Mouse (Mus musculus): Measurements from ENCODE around the gene Ranbp10.
A peak's percentile ranks its signal among the peaks of the same experiment; 100 is the strongest.

Gene Ranbp10

DNA sequence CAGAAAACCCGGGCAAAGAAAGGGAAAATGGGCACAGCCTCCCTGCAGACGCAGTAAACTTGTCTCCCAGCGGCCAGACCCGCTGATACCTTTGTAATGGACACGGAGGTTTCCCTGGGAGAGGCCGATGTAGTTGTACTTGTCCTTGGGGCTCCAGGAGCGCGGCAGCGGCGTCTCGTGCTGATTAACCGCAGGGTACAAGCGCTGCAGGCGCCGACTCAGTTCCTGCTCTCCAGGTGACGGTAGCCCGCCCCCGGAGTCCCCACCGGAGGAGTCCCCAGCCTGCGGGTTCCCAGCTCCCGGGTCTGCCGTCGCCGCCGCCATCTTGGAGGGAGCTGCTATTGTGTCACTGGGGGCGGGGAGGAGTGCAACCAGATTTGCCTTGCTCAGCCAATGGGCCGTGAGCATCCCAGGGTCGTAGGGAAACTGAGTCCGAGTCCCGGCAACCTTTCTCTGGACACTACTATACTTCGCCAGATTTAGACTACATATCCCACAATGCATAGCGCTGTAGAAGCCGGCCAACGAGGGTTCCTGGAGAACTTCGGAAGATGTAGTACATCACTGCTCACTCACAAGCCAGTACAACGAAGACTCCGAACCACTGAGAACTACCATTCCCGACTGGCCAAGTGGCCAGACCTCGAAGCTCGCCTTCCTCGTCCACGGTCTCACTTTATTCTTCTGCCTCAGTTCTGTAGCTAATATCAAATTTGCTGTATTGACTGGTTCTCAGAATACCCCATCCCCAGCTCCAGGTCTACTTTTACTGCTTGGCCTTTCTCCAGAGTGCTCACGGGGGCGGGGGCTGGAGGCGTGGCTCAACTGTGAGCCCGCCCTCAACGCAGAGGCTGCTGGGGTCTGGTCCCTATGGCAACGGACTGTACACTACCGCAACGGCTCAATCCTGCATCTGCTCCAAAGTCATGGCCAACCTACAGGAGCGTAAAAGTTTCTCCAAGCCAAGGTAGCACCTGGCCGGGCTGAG, at the start of gene Ranbp10, which contains the start of gene Tsnaxip1:
Gene Ranbp10, minus strand, starts transcription at position 490 of the 988 bp plus-strand sequence.
Gene Tsnaxip1, plus strand, starts transcription at position 871 of the 988 bp plus-strand sequence.
- peak; percentile 82 for DNase-seq (ENCODE audit: low spot score)

DNA sequence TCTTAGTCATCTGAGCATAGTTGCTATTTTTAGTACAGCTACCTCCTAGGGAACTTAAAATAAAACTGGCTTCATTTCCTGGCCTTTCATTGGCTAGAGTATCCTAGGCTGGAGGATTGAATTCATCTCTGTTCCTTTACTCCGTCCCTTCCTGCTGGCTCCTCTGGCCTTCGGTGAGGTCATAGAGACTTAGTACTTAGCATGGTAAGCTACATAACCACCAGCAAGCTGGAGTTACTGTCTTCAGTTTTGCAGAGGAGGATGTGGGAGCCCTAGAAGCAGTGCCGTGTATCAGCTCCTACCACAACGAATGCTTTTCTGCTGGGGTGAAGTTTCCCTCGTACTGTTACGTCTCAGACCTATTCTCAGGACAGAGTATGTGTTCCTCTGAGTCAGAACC, 47.2 kb upstream of the Ranbp10 start:
- DNase-seq (ENCODE audit: low spot score): no peak

DNA sequence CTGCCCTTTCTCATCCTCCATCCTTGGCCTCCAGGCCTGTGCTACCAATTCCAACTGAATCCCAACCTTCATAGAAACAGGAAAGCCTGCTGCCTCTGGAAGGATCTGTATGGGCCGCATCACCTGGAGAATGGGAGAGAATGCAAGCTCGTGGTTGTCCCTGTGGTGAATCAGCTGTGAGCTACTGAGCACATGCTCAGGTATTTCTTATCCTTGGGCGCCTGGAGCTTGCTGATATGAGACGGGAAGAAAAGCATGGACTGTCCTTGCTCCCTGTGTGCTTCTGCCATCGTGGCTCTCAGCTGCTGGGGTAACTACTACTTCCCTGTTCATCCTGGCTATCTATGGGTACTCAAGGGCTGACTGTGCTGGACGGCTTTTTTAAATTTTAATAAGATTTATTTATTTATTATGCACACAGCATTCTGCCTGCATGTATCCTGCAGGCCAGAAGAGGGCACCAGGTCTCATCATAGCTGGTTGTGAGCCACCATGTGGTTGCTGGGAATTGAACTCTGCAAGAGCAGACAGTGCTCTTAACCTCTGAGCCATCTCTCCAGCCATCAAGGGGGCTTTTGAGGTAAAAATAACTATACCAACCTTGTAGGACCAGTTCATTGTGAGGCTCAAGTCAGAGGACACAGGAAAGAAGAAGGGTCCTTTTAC, 39.3 kb upstream of the Ranbp10 start:
- DNase-seq (ENCODE audit: low spot score): no peak

DNA sequence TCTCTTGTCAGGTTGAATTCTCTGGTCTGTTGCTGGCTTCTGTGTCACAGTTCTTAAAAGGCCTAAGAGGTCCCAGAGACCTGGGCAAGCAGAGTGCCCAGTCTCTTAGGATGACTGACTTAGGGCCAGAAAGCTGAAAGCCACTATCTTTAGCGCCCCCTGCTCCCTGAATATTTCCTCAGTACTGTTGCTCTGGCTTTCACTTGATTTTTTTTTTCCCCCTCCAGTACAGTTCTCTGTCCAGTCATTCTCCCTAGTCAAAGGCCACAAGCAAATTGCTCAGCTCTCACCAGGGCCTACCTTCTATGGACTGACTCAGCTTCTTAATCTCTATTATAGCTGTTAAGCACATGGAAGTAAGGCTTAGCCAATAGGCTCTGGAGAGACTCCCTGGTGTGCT, 34.8 kb upstream of the Ranbp10 start:
- no peak for DNase-seq (ENCODE audit: low spot score)

DNA sequence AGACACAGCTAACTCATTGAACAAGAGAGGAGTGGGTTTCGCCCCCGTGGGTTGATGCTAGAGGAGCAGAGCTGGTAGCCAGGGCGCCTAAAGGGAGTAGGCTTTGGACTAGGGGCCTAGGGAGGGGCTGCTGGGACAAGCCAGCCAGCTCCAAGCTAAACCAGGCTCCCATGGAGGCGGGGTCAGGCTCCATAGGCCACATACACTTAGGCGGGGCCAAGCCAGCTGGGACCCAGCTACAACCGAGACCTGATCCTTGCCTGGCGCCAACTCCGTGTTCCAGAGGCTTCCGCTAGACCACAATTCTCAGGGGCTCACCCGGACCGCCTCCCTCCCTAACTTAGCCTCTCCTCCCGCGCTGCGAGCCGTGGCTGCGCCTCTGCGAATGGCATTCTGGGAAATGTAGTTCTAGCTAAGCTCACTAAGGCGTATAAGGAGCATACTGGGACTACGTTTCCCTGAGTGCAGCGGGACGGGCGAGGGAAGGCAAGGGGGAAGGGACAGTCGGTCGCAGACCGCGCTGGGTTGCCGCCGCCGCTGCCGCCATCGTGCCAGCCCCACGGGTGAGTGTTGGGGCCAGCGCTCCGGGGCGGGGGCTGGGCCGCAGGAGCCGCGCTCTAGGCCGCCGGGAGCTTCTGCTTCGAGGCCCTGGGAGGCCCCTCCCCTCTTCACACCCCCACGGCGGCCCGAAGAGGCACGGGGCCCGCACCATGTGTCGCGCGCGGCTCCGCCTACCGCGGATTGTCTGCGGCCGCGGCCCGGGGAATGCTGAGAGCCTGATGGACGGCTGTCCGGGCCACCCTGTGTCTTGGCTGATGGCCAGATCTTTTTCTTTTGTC, 33.2 kb upstream of the Ranbp10 start, which contains the start of gene Nutf2:
Gene Nutf2, plus strand, starts transcription at position 438 of the 839 bp plus-strand sequence.
- DNase-seq (ENCODE audit: low spot score): peak; percentile 82

DNA sequence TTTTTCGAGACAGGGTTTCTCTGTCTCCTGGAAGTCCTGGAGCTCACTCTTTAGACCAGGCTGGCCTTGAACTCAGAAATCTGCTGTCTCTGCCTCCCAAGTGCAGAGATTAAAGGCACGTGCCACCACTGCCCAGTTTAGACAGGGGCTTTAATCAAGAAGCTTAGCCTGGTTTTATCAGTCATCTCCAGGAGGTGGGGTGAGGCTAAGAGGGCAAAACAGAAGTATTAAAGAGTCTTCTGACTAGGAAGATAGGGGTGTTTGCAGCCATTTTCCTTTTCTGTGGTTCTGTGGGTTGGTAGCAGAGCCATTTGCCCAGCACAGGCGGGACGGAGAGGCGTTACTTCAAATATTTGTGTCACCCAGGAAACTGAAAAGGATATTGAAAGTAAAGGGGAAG, 32.2 kb upstream of the Ranbp10 start:
- no peak for DNase-seq (ENCODE audit: low spot score)

DNA sequence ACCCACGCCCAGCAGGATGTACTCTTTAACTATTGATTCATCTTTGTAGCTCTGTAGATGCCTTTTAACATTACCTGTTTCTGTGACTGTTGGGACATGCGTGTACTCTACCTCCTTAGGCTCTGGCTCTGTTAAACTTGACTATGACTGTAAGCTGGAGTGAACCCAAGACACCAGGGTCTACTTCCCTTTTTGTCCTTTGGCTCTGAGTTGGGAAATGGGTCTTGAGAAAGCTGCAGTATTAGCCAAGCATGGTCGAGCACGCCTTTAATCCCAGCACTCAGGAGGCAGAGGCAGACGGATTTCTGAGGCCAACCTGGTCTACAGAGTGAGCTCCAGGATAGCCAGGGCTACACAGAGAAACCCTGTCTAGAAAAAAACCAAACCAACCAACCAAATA, 31.3 kb upstream of the Ranbp10 start:
- no peak for DNase-seq (ENCODE audit: low spot score)

DNA sequence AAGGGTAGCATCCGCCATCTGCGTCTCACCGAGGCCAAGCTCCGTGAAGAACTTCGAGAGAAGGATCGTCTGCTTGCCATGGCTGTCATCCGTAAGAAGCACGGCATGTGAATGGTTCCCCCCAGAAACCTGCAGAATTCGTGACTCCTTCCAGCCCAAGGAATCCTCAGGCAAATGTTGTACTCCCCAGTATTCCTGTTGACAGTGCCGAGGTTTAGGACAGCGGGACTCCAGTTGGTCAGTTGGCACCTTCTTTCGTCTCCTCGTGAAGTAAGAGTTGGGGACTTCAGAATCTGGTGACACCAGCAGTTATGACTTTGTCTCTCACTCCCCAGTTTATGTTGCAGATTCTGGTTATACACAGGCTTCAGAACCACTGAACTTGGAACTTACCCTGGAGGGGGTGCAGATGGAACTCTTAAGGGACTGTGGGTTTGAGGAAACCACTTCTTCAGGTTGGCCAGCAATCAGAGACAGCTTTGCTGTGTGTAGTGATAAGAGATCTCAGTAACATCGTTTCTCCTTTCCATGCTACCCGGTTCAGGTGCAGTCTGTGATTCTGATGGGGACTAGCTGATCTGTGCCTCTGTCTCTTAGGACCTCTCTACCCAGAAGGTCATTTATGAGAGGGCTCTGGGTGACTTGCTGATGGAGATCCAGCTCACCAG, 29.2 kb upstream of the Ranbp10 start:
- DNase-seq (ENCODE audit: low spot score): no peak

DNA sequence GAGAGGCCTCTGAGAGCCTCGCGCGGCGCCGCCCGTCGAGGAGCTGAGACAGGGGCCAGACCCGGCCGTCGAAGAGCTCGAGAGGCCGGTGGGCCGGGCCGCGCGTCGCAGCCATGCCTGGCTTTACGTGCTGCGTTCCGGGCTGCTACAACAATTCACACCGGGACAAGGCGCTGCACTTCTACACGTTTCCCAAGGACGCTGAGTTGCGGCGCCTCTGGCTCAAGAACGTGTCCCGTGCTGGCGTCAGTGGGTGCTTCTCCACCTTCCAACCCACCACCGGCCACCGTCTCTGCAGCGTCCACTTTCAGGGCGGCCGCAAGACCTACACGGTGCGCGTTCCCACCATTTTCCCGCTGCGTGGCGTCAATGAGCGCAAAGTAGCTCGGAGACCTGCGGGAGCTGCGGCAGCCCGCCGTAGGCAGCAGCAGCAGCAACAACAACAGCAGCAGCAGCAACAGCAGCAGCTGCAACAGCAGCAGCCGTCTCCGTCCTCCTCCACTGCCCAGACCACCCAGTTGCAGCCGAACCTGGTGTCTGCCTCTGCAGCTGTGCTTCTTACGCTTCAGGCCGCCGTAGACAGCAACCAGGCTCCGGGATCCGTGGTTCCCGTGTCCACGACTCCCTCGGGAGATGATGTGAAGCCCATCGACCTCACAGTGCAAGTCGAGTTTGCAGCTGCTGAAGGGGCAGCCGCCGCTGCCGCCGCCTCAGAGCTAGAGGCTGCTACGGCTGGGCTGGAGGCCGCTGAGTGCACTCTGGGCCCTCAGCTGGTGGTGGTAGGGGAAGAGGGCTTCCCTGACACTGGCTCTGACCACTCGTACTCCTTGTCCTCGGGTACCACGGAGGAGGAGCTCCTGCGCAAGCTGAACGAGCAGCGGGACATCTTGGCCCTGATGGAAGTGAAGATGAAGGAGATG, 28.4 kb upstream of the Ranbp10 start:
- DNase-seq (ENCODE audit: low spot score): peak; percentile 21

DNA sequence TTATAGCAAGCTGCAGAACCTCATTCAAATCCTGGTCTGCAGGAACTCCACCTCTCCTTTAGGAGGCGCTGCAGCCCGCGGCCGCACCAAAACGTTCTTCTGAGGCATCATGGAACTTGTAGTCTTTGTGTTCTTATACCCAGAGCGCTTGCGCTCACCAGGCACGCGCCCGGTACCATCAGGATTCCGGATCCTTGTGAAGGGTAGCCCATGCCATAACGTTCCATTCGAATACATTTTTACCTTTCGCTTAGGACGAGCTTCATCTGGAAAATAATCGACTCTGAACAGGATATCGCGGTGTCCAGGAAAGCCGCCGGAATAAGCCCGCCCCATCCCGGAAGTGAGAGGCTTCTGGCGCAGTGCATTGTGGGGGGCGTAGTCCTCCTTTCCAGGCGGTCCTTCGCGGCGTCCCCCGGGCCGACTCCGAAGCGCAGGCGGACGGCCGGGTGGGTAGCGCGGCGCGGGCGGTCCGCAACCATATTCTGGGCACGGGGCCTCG, 27.6 kb upstream of the Ranbp10 start, which contains the start of gene Thap11:
Gene Thap11, plus strand, starts transcription at position 418 of the 502 bp plus-strand sequence.
- peak; percentile 81 for DNase-seq (ENCODE audit: low spot score)

DNA sequence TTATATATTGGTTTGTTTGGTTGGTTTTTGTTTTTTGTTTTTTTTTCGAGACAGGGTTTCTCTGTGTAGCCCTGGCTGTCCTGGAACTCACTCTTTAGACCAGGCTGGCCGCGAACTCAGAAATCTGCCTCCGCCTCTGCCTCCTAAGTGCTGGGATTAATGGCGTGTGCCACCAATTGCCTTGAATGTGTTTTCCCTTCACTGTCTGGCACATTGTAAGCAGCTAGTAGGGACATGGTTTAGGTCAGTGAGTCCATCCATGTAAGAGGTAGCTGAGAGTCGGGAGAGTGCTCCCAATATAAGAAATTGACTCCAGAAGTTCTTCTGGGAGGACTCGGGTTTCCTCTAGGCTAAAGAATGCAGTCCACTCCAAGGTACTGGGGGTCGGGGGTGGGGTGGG, 27.2 kb upstream of the Ranbp10 start:
- no peak for DNase-seq (ENCODE audit: low spot score)

DNA sequence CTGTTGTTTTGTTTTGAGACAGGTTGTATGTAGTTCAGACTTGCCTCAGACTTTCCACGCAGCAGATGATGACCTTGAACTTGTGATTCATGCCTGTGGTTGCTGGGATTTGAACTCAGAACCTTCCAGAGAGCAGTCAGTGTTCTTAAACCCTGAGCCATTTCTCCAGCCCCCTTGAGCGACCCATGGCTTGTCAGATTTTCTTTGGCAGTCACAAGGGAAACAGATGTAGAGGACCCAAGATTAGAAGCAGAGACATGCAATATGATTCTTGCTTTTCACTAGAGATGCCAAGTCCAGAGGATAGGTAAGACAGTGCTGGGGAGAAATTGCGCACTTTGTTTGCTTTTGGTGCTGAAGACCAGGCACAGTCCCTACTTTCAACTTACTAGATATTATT, 26.0 kb upstream of the Ranbp10 start, which contains the start of gene Cenpt:
Gene Cenpt, minus strand, starts transcription at position 101 of the 400 bp plus-strand sequence.
- DNase-seq (ENCODE audit: low spot score): no peak

DNA sequence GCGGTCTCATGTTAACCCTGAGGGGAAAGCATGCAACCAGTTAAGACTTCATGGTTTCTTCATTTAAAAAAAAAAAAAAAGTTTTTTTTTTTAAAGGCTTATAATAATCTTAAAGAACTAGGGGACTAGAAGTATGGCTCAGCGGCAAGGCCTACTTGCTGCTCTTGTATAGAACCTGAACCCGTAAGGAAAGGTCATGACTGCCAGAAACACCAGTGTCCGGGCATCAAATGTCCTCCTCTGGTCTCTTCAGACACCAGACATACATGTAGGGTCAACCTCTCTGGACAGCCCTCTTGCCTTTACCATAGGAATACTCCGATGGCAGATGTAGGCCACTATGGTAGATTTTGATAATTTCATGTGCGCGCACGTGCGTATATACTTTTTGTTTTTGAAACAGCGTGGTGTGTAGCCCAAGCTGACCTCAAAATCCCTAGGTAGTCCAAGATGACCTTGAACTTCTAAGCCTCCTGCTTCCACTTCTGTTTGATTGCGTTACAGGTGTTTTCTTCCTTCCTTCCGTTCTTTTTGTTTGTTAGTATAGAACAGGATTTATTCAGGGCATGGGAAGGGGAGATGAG, 25.1 kb upstream of the Ranbp10 start:
- DNase-seq (ENCODE audit: low spot score): no peak

DNA sequence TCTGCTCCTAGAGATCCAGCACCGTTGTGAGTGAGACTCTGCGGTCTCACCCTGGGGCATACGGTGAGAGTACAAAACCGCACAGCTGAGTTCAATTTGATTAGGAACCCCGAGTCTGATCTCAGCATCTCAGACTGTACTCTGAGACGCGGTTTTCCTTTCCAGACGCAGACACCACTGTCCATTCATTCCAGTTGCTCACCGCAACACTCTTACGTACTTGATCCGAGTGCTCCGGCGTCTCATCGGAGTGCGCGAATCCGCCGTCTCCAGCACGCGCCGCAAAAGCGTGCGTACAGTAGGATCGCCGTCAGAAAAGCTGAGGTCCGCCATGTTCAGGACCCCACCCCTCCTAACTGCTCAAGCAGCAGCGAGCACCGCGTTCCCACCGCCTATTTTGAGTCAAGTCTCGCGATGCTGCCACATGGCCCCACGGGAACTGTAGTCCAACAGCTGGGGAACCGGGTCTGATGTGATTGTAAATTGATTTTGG, 24.5 kb upstream of the Ranbp10 start:
- DNase-seq (ENCODE audit: low spot score): peak; percentile 66

DNA sequence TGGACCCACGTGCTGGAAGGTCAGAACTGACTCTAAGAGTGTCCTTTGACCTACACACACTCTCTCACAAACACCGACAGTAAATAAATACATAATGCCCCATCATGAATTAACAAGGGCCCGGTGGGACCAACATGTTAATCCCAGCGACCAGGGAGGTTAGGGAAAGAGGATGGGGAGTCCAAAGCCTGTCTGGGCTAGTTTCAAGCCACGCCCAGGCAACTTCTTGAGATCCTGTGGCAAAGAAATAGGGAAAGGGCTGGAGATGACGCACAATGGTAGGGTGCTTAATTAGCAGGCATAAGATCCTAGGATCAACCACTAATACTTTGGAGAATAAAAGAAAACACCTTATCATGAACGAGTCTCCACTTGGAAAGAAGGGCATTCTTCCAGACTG, 23.5 kb upstream of the Ranbp10 start:
- DNase-seq (ENCODE audit: low spot score): no peak

DNA sequence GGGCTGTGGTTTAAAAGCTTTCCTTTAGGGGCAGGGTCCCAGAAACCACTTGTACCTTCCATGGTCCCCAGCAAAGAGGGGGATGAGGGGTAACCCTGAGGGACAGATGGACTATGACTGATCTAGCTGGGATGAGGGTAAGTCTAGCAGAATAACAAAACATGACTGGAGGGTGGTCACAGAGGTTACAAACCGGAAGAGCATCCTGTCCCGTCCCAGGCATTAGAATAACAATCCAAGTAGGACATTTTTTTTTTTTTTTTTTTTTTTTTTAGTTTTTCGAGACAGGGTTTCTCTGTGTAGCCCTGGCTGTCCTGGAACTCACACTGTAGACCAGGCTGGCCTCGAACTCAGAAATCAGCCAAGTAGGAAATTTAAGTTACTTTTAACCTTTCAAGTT, 22.9 kb upstream of the Ranbp10 start:
- no peak for DNase-seq (ENCODE audit: low spot score)

DNA sequence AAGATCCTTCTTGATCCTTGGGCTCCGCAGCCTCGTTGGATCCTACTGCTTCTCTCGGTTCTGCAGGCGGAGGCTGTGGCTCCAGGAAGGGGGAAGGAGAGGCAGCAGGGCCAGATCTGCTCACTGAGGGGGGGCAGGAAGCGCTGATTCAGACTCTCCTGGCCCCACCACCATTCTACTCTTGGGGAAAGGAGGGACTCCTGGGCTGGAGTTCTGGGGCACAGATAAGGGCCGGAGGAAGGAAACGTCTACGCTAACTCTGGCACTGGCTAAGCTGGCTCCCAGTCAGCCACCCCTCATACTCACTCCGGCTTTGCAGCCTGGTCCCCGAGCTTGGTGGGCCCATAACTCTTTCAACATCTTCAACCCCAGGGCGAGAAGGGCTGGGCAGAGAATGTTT, 19.5 kb upstream of the Ranbp10 start:
- DNase-seq (ENCODE audit: low spot score): no peak

DNA sequence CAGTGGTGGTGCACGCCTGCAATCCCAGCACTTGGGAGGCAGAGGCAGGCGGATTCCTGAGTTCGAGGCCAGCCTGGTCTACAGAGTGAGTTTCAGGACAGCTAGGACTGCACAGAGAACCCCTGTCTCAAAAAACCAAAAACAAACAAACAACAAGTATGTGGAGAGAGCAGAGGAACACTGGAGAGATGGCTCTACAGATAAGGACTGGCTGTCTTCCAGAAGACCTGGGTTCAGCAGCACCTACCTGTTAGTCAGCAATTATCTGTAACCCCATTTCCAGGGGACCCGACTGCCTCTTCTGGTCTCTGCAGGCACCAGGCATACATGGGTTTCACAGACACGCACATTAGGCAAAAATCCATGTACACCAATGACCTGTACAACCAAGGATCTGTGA, 12.1 kb upstream of the Ranbp10 start:
- no peak for DNase-seq (ENCODE audit: low spot score)

DNA sequence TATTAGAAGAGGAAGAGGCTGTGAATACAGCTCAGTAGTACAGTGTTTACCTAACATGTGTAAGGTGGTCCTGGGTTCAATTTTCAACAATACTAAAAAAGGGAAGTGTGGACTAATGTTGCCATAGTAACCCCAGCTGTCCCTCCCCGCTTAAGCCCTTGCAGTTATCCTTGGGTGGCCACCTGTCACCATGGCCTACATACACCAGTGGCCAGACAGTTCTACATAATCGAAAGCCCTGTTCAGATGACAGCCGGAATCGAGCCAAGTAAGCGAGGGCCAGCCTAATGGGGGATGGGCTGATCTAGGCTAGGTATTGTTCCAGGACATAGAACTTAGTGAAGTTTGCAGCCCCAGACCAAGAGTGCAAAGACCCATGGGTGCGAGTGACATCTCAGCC, 9.8 kb upstream of the Ranbp10 start:
- DNase-seq (ENCODE audit: low spot score): no peak

All from urinary bladder, postnatal 10 days (tissue).